Mouse (Mus musculus) lung, postnatal 0 days (tissue): ENCODE results near the gene Wipi2.

ENCODE experiments used
- CTCF ChIP-seq: IDR thresholded peaks from 2 replicates; pipeline ENCODE4 v1.5.1; 2016; ENCODE audit warnings: antibody characterized with exemption, mild to moderate bottlenecking
- EP300 ChIP-seq: IDR thresholded peaks from 2 replicates; pipeline ENCODE4 v1.6.1; 2016; ENCODE audit warnings: antibody characterized with exemption, mild to moderate bottlenecking, control low read depth

GRCm38 (mm10) chr5:142697742-142698141 is 70.2 kb downstream of the Wipi2 start:
- TF ChIP-seq CTCF (no peak), EP300 (no peak)
